Mouse (Mus musculus) ES-Bruce4 (cell line): Measurements from ENCODE around the gene Dcaf6.

ENCODE experiments used
- CTCF ChIP-seq: IDR thresholded peaks from one replicate; pipeline ENCODE4 v1.8.1; 2011; ENCODE audit warnings: low read depth, low read length
- EP300 ChIP-seq: IDR thresholded peaks from 2 replicates; pipeline ENCODE4 v1.6.1; 2011; ENCODE audit warnings: low read depth, low read length; ENCODE audit not compliant: insufficient read depth
- POLR2A ChIP-seq: IDR thresholded peaks from one replicate; pipeline ENCODE4 v1.8.1; 2011; ENCODE audit warnings: low read length; ENCODE audit not compliant: insufficient read depth

DNA sequence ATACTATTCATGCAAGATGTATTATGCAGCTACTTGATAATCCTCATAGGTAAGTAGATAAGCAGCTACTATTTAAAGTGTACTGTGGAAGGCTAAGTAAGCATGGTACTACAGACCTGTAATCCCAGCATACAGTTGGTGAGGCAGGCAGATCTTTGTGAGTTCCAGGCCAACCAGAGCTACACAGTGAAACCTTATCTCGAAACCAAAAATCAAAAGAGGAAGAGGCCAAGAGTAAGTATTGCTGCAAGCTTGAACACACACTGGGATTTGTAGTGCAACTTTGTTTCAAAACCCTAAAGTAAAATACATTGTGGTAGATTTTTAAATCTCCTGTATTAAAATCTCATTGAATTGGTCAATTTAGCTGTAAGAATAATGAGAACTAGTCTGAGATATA, 11.2 kb upstream of the Dcaf6 start:
- TF ChIP-seq CTCF (no peak), POLR2A (no peak), EP300 (no peak)
